Mouse (Mus musculus) embryonic facial prominence, embryonic 14.5 days (tissue): ENCODE results near the gene Pglyrp2. TPM values are rescaled to one million over a fixed set of nuclear protein-coding genes. Genes with fewer than 3 reads are reported as not detected.

Experiments used
- ATAC-seq: fragments of 200-750 bp; cut with Nextera tagmentation; 2 replicates; pipeline ENCODE4 v1.8.0; 2017; ENCODE audit warnings: low read depth, moderate number of reproducible peaks, moderate TSS enrichment
- DNase-seq: peaks from one replicate; pipeline ENCODE4 v3.0.0-alpha.2; 2015; ENCODE audit warnings: low spot score
- H3K27ac ChIP-seq: fragments of 300-500 bp; sonication (generic); replicated peaks from 2 replicates; pipeline ENCODE4 v1.5.1; 2014; ENCODE audit warnings: low read depth, mild to moderate bottlenecking, low read length, moderate library complexity
- H3K27me3 ChIP-seq: fragments of 300-500 bp; sonication (generic); replicated peaks from 2 replicates; pipeline ENCODE4 v1.6.1; 2014; ENCODE audit warnings: low read length; ENCODE audit not compliant: control insufficient read depth, insufficient read depth
- H3K36me3 ChIP-seq: fragments of 300-500 bp; sonication (generic); 2 replicates; pipeline ENCODE4 v1.6.1; 2014; ENCODE audit warnings: low read length, mixed read lengths; ENCODE audit not compliant: control insufficient read depth, insufficient read depth
- H3K4me1 ChIP-seq: fragments of 300-500 bp; sonication (generic); 2 replicates; pipeline ENCODE4 v1.6.1; 2014; ENCODE audit warnings: antibody characterized with exemption, low read length; ENCODE audit not compliant: control insufficient read depth, insufficient read depth
- H3K4me2 ChIP-seq: fragments of 300-500 bp; sonication (generic); 2 replicates; pipeline ENCODE4 v1.6.1; 2014; ENCODE audit warnings: low read depth, mild to moderate bottlenecking, low read length, moderate library complexity, mixed read lengths
- H3K4me3 ChIP-seq: fragments of 300-500 bp; sonication (generic); 2 replicates; pipeline ENCODE4 v1.5.1; 2014; ENCODE audit warnings: low read depth, mild to moderate bottlenecking, low read length
- H3K9ac ChIP-seq: fragments of 300-500 bp; sonication (generic); 2 replicates; pipeline ENCODE4 v1.6.1; 2014; ENCODE audit warnings: low read depth, mild to moderate bottlenecking, low read length, moderate library complexity, mixed read lengths
- H3K9me3 ChIP-seq: fragments of 300-500 bp; sonication (generic); 2 replicates; pipeline ENCODE4 v1.6.1; 2016; ENCODE audit warnings: low read length; ENCODE audit not compliant: control insufficient read depth
- WGBS: fragments of 180-500 bp; shearing (Covaris S2); extraction: QIAGEN DNeasy Blood & Tissue Kit; methylation state at CpG from one replicate; pipeline ENCODE4 v1.1.7; 2014; 5-methylcytosine and 5-hydroxymethylcytosine counted together
- polyA plus RNA-seq: library from polyadenylated mRNA; unstranded; fragments of >200 nt; fragmentation: Nextera tagmentation; extraction: Ambion mirVana; gene quantifications from 2 replicates; pipeline ENCODE4 v1.2.1, GENCODE M21; 2014

The Pglyrp2 gene
- polyA plus RNA-seq, 1 experiment from 2014 or later: 0.17 TPM

GRCm38 (mm10) chr17:32389101-32389659 is 34.8 kb downstream of the Pglyrp2 start, which contains the start of gene Wiz:
Gene Wiz, minus strand, starts transcription at chr17:32389439.
- peak within 1 kb of the TSS; percentile 78 for H3K4me3 ChIP-seq
- H3K4me1 ChIP-seq: peaks cover 4% of the 10 kb centered on the region; the same call in 1 of the 2 replicates
- H3K36me3 ChIP-seq: peaks cover 21% of the 10 kb centered on the region
- H3K9ac ChIP-seq: peak within 1 kb of the TSS; percentile 84
- WGBS: 0% methylated on average over 6 of the region's 44 CpGs
- peak within 1 kb of the TSS; percentile 82 for H3K27ac ChIP-seq
- ATAC-seq (peak; percentile 92), DNase-seq (peak; percentile 95)
- H3K4me2 ChIP-seq: peak within 1 kb of the TSS; percentile 98
- no peaks in the 10 kb centered on the region for H3K9me3 ChIP-seq
- peaks cover 42% of the 10 kb centered on the region for H3K27me3 ChIP-seq

- H3K9me3 ChIP-seq: no peaks in the 10 kb centered on the region
- H3K27me3 ChIP-seq: peaks cover 35% of the 10 kb centered on the region
- peak overlapping the region; percentile 78 for H3K4me3 ChIP-seq
- H3K36me3 ChIP-seq: peaks cover 21% of the 10 kb centered on the region
- H3K27ac ChIP-seq: peak overlapping the region; percentile 82
- peak overlapping the region; percentile 84 for H3K9ac ChIP-seq
- ATAC-seq: peak; percentile 45
- 2% methylated on average over 15 of the region's 39 CpGs for WGBS
- DNase-seq: peak; percentile 62
- H3K4me2 ChIP-seq: peak overlapping the region; percentile 98
- H3K4me1 ChIP-seq: peaks cover 4% of the 10 kb centered on the region; the same call in 1 of the 2 replicates
Measured at GRCm38 (mm10) chr17:32388370-32389100, 35.4 kb downstream of the Pglyrp2 start.

GRCm38 (mm10) chr17:32387986-32388369 is 36.0 kb downstream of the Pglyrp2 start:
- H3K27ac ChIP-seq: no peak overlapping the region
- no peaks in the 10 kb centered on the region for H3K9me3 ChIP-seq
- H3K36me3 ChIP-seq: peaks cover 24% of the 10 kb centered on the region
- H3K4me3 ChIP-seq: peak overlapping the region; percentile 78
- H3K27me3 ChIP-seq: peaks cover 30% of the 10 kb centered on the region
- DNase-seq (no peak), ATAC-seq (no peak)
- H3K4me2 ChIP-seq: peak overlapping the region; percentile 98
- WGBS: 31% methylated on average over 7 of the region's 7 CpGs
- H3K9ac ChIP-seq: peak overlapping the region; percentile 84
- H3K4me1 ChIP-seq: peaks cover 4% of the 10 kb centered on the region; the same call in 1 of the 2 replicates

- Histone ChIP-seq H3K36me3 (peaks cover 29% of the 10 kb centered on the region), H3K27ac (no peak overlapping the region), H3K4me2 (no peak overlapping the region), H3K4me3 (no peak overlapping the region), H3K9ac (no peak overlapping the region), H3K27me3 (peaks cover 19% of the 10 kb centered on the region), H3K9me3 (no peaks in the 10 kb centered on the region), H3K4me1 (peaks cover 4% of the 10 kb centered on the region; the same call in 1 of the 2 replicates)
- WGBS: 67% methylated on average over 9 of the region's 9 CpGs
- no peak for ATAC-seq
- DNase-seq: peak; percentile 35
Measured at GRCm38 (mm10) chr17:32386659-32387432, 37.1 kb downstream of the Pglyrp2 start.

GRCm38 (mm10) chr17:32383661-32384060 is 40.3 kb downstream of the Pglyrp2 start:
- peaks cover 38% of the 10 kb centered on the region for H3K36me3 ChIP-seq
- WGBS: 90% methylated on average over 5 of the region's 5 CpGs
- H3K9me3 ChIP-seq: no peaks in the 10 kb centered on the region
- DNase-seq (no peak), ATAC-seq (no peak)
- H3K27me3 ChIP-seq: no peaks in the 10 kb centered on the region
- H3K4me2 ChIP-seq: no peak overlapping the region
- H3K4me3 ChIP-seq: no peak overlapping the region
- H3K27ac ChIP-seq: no peak overlapping the region
- no peak overlapping the region for H3K9ac ChIP-seq
- peaks cover 4% of the 10 kb centered on the region; the same call in 1 of the 2 replicates for H3K4me1 ChIP-seq

- Histone ChIP-seq H3K27ac (no peak overlapping the region), H3K4me1 (no peaks in the 10 kb centered on the region), H3K9me3 (no peaks in the 10 kb centered on the region), H3K36me3 (peaks cover 38% of the 10 kb centered on the region), H3K4me2 (no peak overlapping the region), H3K9ac (no peak overlapping the region), H3K4me3 (no peak overlapping the region), H3K27me3 (no peaks in the 10 kb centered on the region)
- no peak for DNase-seq
- no peak for ATAC-seq
- 91% methylated on average over 7 of the region's 7 CpGs for WGBS
Measured at GRCm38 (mm10) chr17:32382576-32382975, 41.4 kb downstream of the Pglyrp2 start.

GRCm38 (mm10) chr17:32378786-32379185 is 45.2 kb downstream of the Pglyrp2 start:
- H3K4me1 ChIP-seq: no peaks in the 10 kb centered on the region
- WGBS: 82% methylated on average over 2 of the region's 2 CpGs

GRCm38 (mm10) chr17:32377137-32377536 is 46.8 kb downstream of the Pglyrp2 start:
- 84% methylated on average over 9 of the region's 9 CpGs for WGBS
- DNase-seq: no peak
- Histone ChIP-seq H3K9ac (no peak overlapping the region), H3K36me3 (peaks cover 15% of the 10 kb centered on the region; the same call in 1 of the 2 replicates), H3K4me1 (no peaks in the 10 kb centered on the region), H3K4me2 (no peak overlapping the region), H3K4me3 (no peak overlapping the region), H3K27ac (no peak overlapping the region), H3K9me3 (no peaks in the 10 kb centered on the region), H3K27me3 (no peaks in the 10 kb centered on the region)
- no peak for ATAC-seq

More at GRCm38 (mm10) chr17:32378786-32379185, 45.2 kb downstream of the Pglyrp2 start:
- Histone ChIP-seq H3K4me2 (no peak overlapping the region), H3K27me3 (no peaks in the 10 kb centered on the region), H3K4me3 (no peak overlapping the region), H3K36me3 (peaks cover 24% of the 10 kb centered on the region; the same call in 1 of the 2 replicates), H3K9me3 (no peaks in the 10 kb centered on the region), H3K27ac (no peak overlapping the region), H3K9ac (no peak overlapping the region)
- ATAC-seq (no peak), DNase-seq (no peak)
